Mouse (Mus musculus) ES-Bruce4 (cell line): ENCODE measurements around the gene Uqcc1.

Experiments
- CTCF ChIP-seq: IDR thresholded peaks from one replicate; pipeline ENCODE4 v1.8.1; 2011; ENCODE audit warnings: low read depth, low read length
- POLR2A ChIP-seq: IDR thresholded peaks from one replicate; pipeline ENCODE4 v1.8.1; 2011; ENCODE audit warnings: low read length; ENCODE audit not compliant: insufficient read depth

GRCm38 (mm10) chr2:155878964-155879876 is 50.9 kb downstream of the Uqcc1 start:
- TF ChIP-seq CTCF (no peak), POLR2A (no peak)
